Mouse (Mus musculus): ENCODE measurements around the gene Idh1.

Idh1 gene

DNA sequence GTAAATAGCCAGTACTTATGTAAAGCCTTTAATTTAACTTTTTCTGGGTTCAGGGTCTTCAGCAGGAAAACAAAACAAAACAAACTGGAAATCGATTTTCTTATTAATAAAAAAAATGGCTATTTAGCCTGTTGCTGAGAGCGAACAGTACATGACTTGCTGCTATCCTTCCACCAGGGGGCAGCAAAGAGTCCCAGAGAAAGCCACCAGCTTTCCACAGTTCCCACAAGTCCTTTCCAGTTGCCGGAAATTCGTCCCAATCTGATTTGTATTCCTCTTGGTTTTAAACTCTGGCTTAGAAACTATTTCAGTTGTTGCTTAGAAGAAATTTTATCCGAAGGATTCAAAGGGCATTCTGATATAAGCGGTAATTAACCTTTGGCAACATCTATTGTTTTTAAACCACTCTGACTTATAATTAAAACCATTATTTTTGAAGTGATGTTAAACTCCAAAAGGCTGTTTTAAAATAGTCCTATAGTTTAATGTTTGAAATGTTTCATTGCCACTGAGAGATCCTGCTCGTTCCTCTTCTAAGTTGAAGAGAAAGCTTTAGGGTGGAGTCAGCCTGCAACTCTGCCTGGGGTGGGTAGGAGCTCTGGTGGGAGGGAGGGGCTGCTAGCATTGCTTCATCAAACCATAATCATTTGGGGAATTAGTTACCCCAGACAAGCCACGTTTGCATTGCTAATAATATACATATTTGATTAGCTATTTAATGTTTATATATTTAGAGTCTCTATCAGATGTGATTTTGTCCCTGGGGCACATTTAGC lies 74.1 kb downstream of the Idh1 start:
- peak; percentile 59 to 62 for DNase-seq

DNA sequence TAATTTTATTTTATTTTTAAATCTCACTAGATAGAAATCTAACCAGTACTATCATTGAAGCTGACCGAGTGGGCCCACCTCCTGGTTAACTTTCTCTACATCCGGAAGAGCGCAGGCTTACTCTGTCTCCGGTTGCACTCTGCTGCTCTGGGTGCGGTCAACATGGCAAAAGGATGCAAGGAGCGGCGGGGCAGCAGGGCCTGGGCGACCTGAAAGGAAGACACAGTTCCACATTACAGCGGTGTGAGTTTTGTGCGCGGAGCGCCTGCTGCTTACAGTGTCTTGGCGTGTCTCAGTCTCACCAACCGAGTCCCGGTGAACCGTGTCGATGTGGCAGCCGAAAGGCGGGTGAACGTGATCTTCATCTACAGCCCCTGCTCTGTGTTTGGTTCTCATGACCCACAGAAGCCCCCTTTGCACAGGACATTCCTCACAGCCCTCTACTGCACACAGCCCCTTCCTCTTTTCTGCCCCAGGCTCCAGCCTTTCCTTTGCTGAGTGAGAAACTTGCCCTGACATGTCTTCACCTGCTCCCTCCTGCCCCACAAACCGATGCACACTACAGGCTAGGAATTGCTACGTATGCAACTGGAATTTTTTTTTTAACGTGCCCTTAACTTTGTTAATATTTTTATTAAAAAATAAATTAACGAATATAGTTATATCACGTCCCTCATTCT lies 76.4 kb downstream of the Idh1 start:
- DNase-seq = no peak

DNA sequence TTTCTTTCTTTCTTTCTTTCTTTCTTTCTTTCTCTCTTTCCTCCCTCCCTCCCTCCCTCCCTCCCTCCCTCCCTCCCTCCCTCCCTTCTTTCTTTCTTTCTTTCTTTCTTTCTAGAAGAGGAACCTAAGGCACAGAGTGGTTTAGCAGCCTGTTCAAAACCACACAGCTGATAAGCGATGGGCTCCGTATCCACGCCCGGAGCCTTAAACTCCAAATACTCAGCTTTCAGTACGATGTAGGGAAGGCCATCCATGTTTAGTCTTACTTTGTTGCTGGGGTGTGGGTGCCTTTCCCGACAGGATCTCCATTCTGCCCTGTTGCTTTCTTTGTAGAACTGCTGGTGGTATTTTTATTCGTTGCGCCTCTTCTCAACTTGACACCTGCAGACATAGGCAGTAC lies 77.1 kb downstream of the Idh1 start:
- DNase-seq = no peak

Measured in B cell, adult 2 months (primary cell).